Mouse (Mus musculus) lung, postnatal 0 days (tissue): ENCODE results near the gene Thbs2.

Source experiments
- CTCF ChIP-seq: IDR thresholded peaks from 2 replicates; pipeline ENCODE4 v1.5.1; 2016; ENCODE audit warnings: antibody characterized with exemption, mild to moderate bottlenecking
- EP300 ChIP-seq: IDR thresholded peaks from 2 replicates; pipeline ENCODE4 v1.6.1; 2016; ENCODE audit warnings: antibody characterized with exemption, mild to moderate bottlenecking, control low read depth

- TF ChIP-seq CTCF (no peak), EP300 (no peak)
These were observed 17.0 kb upstream of the Thbs2 start for GRCm38 (mm10) chr17:14711032-14711431.
